In the genomic region with DNA sequence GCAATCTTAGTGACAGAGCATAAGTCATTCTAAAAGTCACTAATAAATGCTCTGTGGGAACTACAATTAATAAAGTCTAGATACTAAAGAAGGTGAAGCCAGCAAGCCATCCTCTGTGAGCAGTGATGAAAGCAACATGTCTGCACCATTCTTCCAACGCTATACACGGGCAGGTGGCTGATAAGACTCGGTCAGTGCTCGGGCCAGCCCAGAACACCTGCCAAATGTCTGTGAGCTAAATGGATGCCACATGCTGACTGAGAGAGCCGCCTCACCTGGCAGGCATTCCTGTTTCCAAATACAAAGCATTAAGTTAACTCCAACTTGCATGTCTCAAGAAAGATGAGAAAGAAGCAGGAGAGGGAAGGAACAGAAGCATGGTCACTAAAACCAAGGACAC, we compare ENCODE assay signal across 26 mouse cellular contexts. TPM values are rescaled to one million over a fixed set of nuclear protein-coding genes. Genes with fewer than 3 reads are reported as not detected.
DNase-seq lines count a peak whose midpoint lies in the region; ATAC-seq and TF ChIP-seq lines count a peak whose summit lies in the region.
"Had no signal": no experiment of that assay in that cellular context is flagged by ENCODE, and none has a peak within 500 bp of the region (broad histone marks: within the 10 kb centered on the region; RNA-seq: fewer than 3 reads in every experiment).

No protein-coding gene starts in this region.

- WGBS in hindbrain, postnatal 0 days, result 53% methylated on average over 5 of the region's 5 CpGs
- 93% methylated on average over 5 of the region's 5 CpGs for WGBS in hindbrain, embryonic 10.5 days

- H3K9me3 ChIP-seq in hindbrain, postnatal 0 days (ENCODE audit: low read length), result no peaks in the 10 kb centered on the region
- H3K9me3 ChIP-seq in hindbrain, embryonic 10.5 days, result no peaks in the 10 kb centered on the region
- H3K9me3 ChIP-seq: heart, embryonic 15.5 days; hindbrain, embryonic 12.5 days; limb, embryonic 10.5 days; midbrain, embryonic 10.5 days had no signal

- no peak for DNase-seq in cerebellum, postnatal 4 days (ENCODE audit: low spot score in 2 of 2)
- no peak for DNase-seq in hindbrain, postnatal 0 days (ENCODE audit: low spot score)
- no peak for DNase-seq in hindbrain, embryonic 10.5 days (ENCODE audit: low spot score)
- peak; percentile 93 for DNase-seq in brain, adult 2 months (ENCODE audit: low read depth, low spot score)
- peak; percentile 92 for DNase-seq in cerebellum, adult 9-10 months
- no peak for DNase-seq in yolk sac, embryonic 10.5 days (ENCODE audit: low spot score)
- DNase-seq in lung, postnatal 14 days, result no peak
- DNase-seq: adrenal gland, postnatal 10 days; kidney, adult 8-10 months; kidney, postnatal 10 days; liver; liver, postnatal 0 days; right cerebral cortex, postnatal 14 days; spleen, adult 18-20 months; thymus, postnatal 14 days had no signal

- no peak overlapping the region for H3K4me3 ChIP-seq in hindbrain, postnatal 0 days (ENCODE audit: low read length)
- no peak overlapping the region for H3K4me3 ChIP-seq in hindbrain, embryonic 10.5 days
- H3K4me3 ChIP-seq: gastrocnemius, adult 2 months; heart, embryonic 15.5 days; hindbrain, embryonic 12.5 days; limb, embryonic 10.5 days; midbrain, embryonic 10.5 days had no signal

- 0 out of 2 replicates have a peak overlapping the region, but pooled peaks have one; percentile 15 for H3K27ac ChIP-seq in hindbrain, postnatal 0 days
- no peak overlapping the region for H3K27ac ChIP-seq in hindbrain, embryonic 10.5 days
- H3K27ac ChIP-seq: heart, embryonic 15.5 days; hindbrain, embryonic 12.5 days; limb, embryonic 10.5 days; midbrain, embryonic 10.5 days had no signal

- peaks cover 14% of the 10 kb centered on the region; the same call in 1 of the 2 replicates for H3K4me1 ChIP-seq in hindbrain, postnatal 0 days (ENCODE audit: insufficient read depth, low read length)
- H3K4me1 ChIP-seq in hindbrain, embryonic 10.5 days (replicated peaks), result 0 out of 2 replicates have a peak, but pooled peaks cover 6% of the 10 kb centered on the region

- TF ChIP-seq CTCF in hindbrain, postnatal 0 days (IDR thresholded peaks at IDR 0.05; ENCODE audit: low read depth), result no peak

- no peaks in the 10 kb centered on the region for H3K36me3 ChIP-seq in hindbrain, postnatal 0 days (ENCODE audit: insufficient read depth, low read length)
- H3K36me3 ChIP-seq in hindbrain, embryonic 10.5 days, result no peaks in the 10 kb centered on the region
- H3K36me3 ChIP-seq: heart, embryonic 15.5 days; hindbrain, embryonic 12.5 days; limb, embryonic 10.5 days; midbrain, embryonic 10.5 days had no signal

- H3K9ac ChIP-seq in hindbrain, postnatal 0 days (replicated peaks; ENCODE audit: low read length), result no peak overlapping the region
- H3K9ac ChIP-seq: heart, embryonic 15.5 days; hindbrain, embryonic 12.5 days; liver, postnatal 0 days had no signal

- ATAC-seq in cerebellum, adult (ENCODE audit: insufficient number of reproducible peaks, low FRiP score, low TSS enrichment), result peak; percentile 83
- no peak for ATAC-seq in hindbrain, postnatal 0 days
- ATAC-seq: forebrain, embryonic 14.5 days; liver, postnatal 0 days; lung, postnatal 0 days had no signal

- H3K27me3 ChIP-seq in hindbrain, postnatal 0 days (ENCODE audit: insufficient read depth, low read length), result no peaks in the 10 kb centered on the region
- H3K27me3 ChIP-seq in hindbrain, embryonic 10.5 days (ENCODE audit: insufficient read depth, poor library complexity, severe bottlenecking), result no peaks in the 10 kb centered on the region
- H3K27me3 ChIP-seq: heart, embryonic 15.5 days; hindbrain, embryonic 12.5 days had no signal

- no peak overlapping the region for H3K4me2 ChIP-seq in hindbrain, postnatal 0 days (ENCODE audit: low read depth, low read length)
- H3K4me2 ChIP-seq: heart, embryonic 15.5 days; hindbrain, embryonic 12.5 days had no signal

RNA-seq across cellular contexts. Expression of gene A730071L15Rik, which starts 42.7 kb away (rescaled TPM):
- total RNA-seq in hindbrain, postnatal 0 days (2014; rRNA removed), result 0.18 TPM in 1 of 2 replicates, not detected in the other
- 0.54 and 0.58 TPM in 2 replicates for polyA plus RNA-seq in hindbrain, postnatal 0 days (2015; fragmentation: Nextera tagmentation; extraction: Ambion mirVana)
- polyA plus RNA-seq in hindbrain, embryonic 10.5 days (2016; fragmentation: Nextera tagmentation; extraction: Ambion mirVana), result 0.41 and 0.54 TPM in 2 replicates
- total RNA-seq: granulocyte monocyte progenitor cell, adult 5-6 weeks; layer of hippocampus, postnatal 10 days had no signal
- polyA plus RNA-seq: frontal cortex, adult 2 months had no signal

RNA-seq across cellular contexts. Expression of gene Nudcd3, which starts 43.1 kb away (rescaled TPM):
- 57.3 and 66.7 TPM in 2 replicates for total RNA-seq in hindbrain, postnatal 0 days (2014; rRNA removed)
- polyA plus RNA-seq in hindbrain, postnatal 0 days (2015; fragmentation: Nextera tagmentation; extraction: Ambion mirVana), result 63.0 and 63.6 TPM in 2 replicates
- polyA plus RNA-seq in hindbrain, embryonic 10.5 days (2016; fragmentation: Nextera tagmentation; extraction: Ambion mirVana), result 45.1 and 49.0 TPM in 2 replicates

Comparison
In these comparisons a context has a peak if more than half of its experiments do, and no peak if none do; other contexts are left out.
1. DNase-seq: peak in brain, adult 2 months (single experiment) and cerebellum, adult 9-10 months (single experiment); none in cerebellum, postnatal 4 days (0 of 2), hindbrain, postnatal 0 days (single experiment), hindbrain, embryonic 10.5 days (single experiment), yolk sac, embryonic 10.5 days (single experiment) and lung, postnatal 14 days (single experiment).